Mouse (Mus musculus) stomach, postnatal 0 days (tissue): ENCODE data around the gene Stpg3. TPM values are rescaled to one million over a fixed set of nuclear protein-coding genes. Genes with fewer than 3 reads are reported as not detected.
A peak's percentile ranks its signal among the peaks of the same experiment; 100 is the strongest.

Source experiments
- ATAC-seq: fragments of 200-750 bp; cut with Nextera tagmentation; 2 replicates; pipeline ENCODE4 v1.8.0; 2017; ENCODE audit not compliant: low FRiP score, low TSS enrichment
- DNase-seq: peaks from one replicate; pipeline ENCODE4 v3.0.0-alpha.2; 2016; ENCODE audit warnings: low spot score
- H3K27ac ChIP-seq: fragments of 300-500 bp; sonication (generic); replicated peaks from 2 replicates; pipeline ENCODE4 v1.5.1; 2014; ENCODE audit warnings: mild to moderate bottlenecking, control low read depth
- H3K27me3 ChIP-seq: fragments of 300-500 bp; sonication (generic); 2 replicates; pipeline ENCODE4 v1.6.1; 2014; ENCODE audit warnings: low read length; ENCODE audit not compliant: control insufficient read depth, insufficient read depth
- H3K36me3 ChIP-seq: fragments of 300-500 bp; sonication (generic); 2 replicates; pipeline ENCODE4 v1.6.1; 2014; ENCODE audit warnings: low read length, mixed read lengths; ENCODE audit not compliant: control insufficient read depth, insufficient read depth
- H3K4me1 ChIP-seq: fragments of 300-500 bp; sonication (generic); replicated peaks from 2 replicates; pipeline ENCODE4 v1.6.1; 2014; ENCODE audit warnings: antibody characterized with exemption; ENCODE audit not compliant: control insufficient read depth, insufficient read depth
- H3K4me2 ChIP-seq: fragments of 300-500 bp; sonication (generic); replicated peaks from 2 replicates; pipeline ENCODE4 v1.6.1; 2014; ENCODE audit warnings: low read depth, mild to moderate bottlenecking, control low read depth, moderate library complexity
- H3K4me3 ChIP-seq: fragments of 300-500 bp; sonication (generic); 2 replicates; pipeline ENCODE4 v1.5.1; 2014; ENCODE audit warnings: low read depth, low read length, control low read depth
- H3K9ac ChIP-seq: fragments of 300-500 bp; sonication (generic); 2 replicates; pipeline ENCODE4 v1.6.1; 2014; ENCODE audit warnings: mild to moderate bottlenecking, low read length, control low read depth, mixed read lengths
- H3K9me3 ChIP-seq: fragments of 300-500 bp; sonication (generic); 2 replicates; pipeline ENCODE4 v1.6.1; 2016; ENCODE audit warnings: low read length; ENCODE audit not compliant: control insufficient read depth
- CTCF ChIP-seq: IDR thresholded peaks from 2 replicates; pipeline ENCODE4 v1.5.1; 2016; ENCODE audit warnings: antibody characterized with exemption, low read depth, mild to moderate bottlenecking, moderate library complexity
- EP300 ChIP-seq: optimal IDR thresholded peaks from 2 replicates; pipeline ENCODE3; 2016; ENCODE audit warnings: antibody characterized with exemption
- WGBS: fragments of 180-500 bp; shearing (Covaris S2); extraction: QIAGEN DNeasy Blood & Tissue Kit; methylation state at CpG from one replicate; pipeline ENCODE4 v1.1.7; 2014; 5-methylcytosine and 5-hydroxymethylcytosine counted together
- polyA plus RNA-seq: library from polyadenylated mRNA; unstranded; fragments of >200 nt; fragmentation: Nextera tagmentation; extraction: Ambion mirVana; gene quantifications from 2 replicates; pipeline ENCODE4 v1.2.1, GENCODE M21; 2015

Gene Stpg3
- polyA plus RNA-seq, 1 experiment from 2014 or later, result not detected

GRCm38 (mm10) chr2:25211121-25211670, 3.2 kb downstream of the Stpg3 start, which contains the start of gene Nelfb:
Gene Nelfb, minus strand, starts transcription at chr2:25211489.
- Histone ChIP-seq H3K4me2 (peak within 1 kb of the TSS; percentile 95), H3K4me3 (peak within 1 kb of the TSS; percentile 83), H3K9me3 (no peaks in the 10 kb centered on the region), H3K27me3 (no peaks in the 10 kb centered on the region), H3K4me1 (0 out of 2 replicates have a peak, but pooled peaks cover 2% of the 10 kb centered on the region), H3K9ac (peak within 1 kb of the TSS; percentile 96), H3K27ac (peak within 1 kb of the TSS; percentile 92), H3K36me3 (peaks cover 5% of the 10 kb centered on the region)
- DNase-seq (peak; percentile 92), ATAC-seq (peak; percentile 91)
- WGBS, result under 1% methylated on average over 44 of the region's 44 CpGs
- TF ChIP-seq CTCF (peak; percentile 27; the same call in 1 of the 2 replicates), EP300 (no peak)

- H3K4me1 ChIP-seq, result 0 out of 2 replicates have a peak, but pooled peaks cover 2% of the 10 kb centered on the region
- H3K4me3 ChIP-seq, result peak overlapping the region; percentile 83
- peak overlapping the region; percentile 95 for H3K4me2 ChIP-seq
- ATAC-seq (no peak), DNase-seq (peak; percentile 21)
- H3K27me3 ChIP-seq, result no peaks in the 10 kb centered on the region
- WGBS, result under 1% methylated on average over 24 of the region's 24 CpGs
- peak overlapping the region; percentile 96 for H3K9ac ChIP-seq
- peaks cover 7% of the 10 kb centered on the region for H3K36me3 ChIP-seq
- H3K9me3 ChIP-seq, result no peaks in the 10 kb centered on the region
- peak overlapping the region; percentile 92 for H3K27ac ChIP-seq
- TF ChIP-seq EP300 (no peak), CTCF (no peak)
Observed at GRCm38 (mm10) chr2:25210686-25211085, 3.8 kb downstream of the Stpg3 start.

- 80% methylated on average over 1 of the region's 1 CpGs for WGBS
- H3K27me3 ChIP-seq, result no peaks in the 10 kb centered on the region
- 0 out of 2 replicates have a peak, but pooled peaks cover 2% of the 10 kb centered on the region for H3K4me1 ChIP-seq
- no peaks in the 10 kb centered on the region for H3K9me3 ChIP-seq
- no peak for TF ChIP-seq EP300
- H3K4me2 ChIP-seq, result no peak overlapping the region
- no peak overlapping the region for H3K27ac ChIP-seq
- H3K4me3 ChIP-seq, result no peak overlapping the region
- ATAC-seq (no peak), DNase-seq (no peak)
- peaks cover 32% of the 10 kb centered on the region for H3K36me3 ChIP-seq
- no peak overlapping the region for H3K9ac ChIP-seq
Observed at GRCm38 (mm10) chr2:25207593-25207992, 6.8 kb downstream of the Stpg3 start.

GRCm38 (mm10) chr2:25203631-25204214, 10.7 kb downstream of the Stpg3 start:
- no peak for ATAC-seq
- no peak for DNase-seq
- Histone ChIP-seq H3K27ac (no peak overlapping the region), H3K4me1 (no peaks in the 10 kb centered on the region), H3K36me3 (peaks cover 44% of the 10 kb centered on the region), H3K9me3 (no peaks in the 10 kb centered on the region), H3K4me3 (no peak overlapping the region), H3K27me3 (no peaks in the 10 kb centered on the region), H3K9ac (no peak overlapping the region), H3K4me2 (no peak overlapping the region)
- no peak for TF ChIP-seq EP300
- TF ChIP-seq CTCF, result peak; percentile 49
- WGBS, result 65% methylated on average over 4 of the region's 4 CpGs

- H3K4me3 ChIP-seq, result no peak overlapping the region
- WGBS, result 93% methylated on average over 2 of the region's 2 CpGs
- ATAC-seq (no peak), DNase-seq (no peak)
- H3K9me3 ChIP-seq, result no peaks in the 10 kb centered on the region
- no peak overlapping the region for H3K4me2 ChIP-seq
- H3K4me1 ChIP-seq, result no peaks in the 10 kb centered on the region; the same call in 1 of the 2 replicates
- H3K27ac ChIP-seq, result no peak overlapping the region
- no peak for TF ChIP-seq CTCF
- no peak for TF ChIP-seq EP300
- peaks cover 36% of the 10 kb centered on the region for H3K36me3 ChIP-seq
- no peak overlapping the region for H3K9ac ChIP-seq
- no peaks in the 10 kb centered on the region for H3K27me3 ChIP-seq
Observed at GRCm38 (mm10) chr2:25200631-25201030, 13.8 kb downstream of the Stpg3 start.

- Histone ChIP-seq H3K4me1 (peaks cover 4% of the 10 kb centered on the region; the same call in 1 of the 2 replicates), H3K27me3 (no peaks in the 10 kb centered on the region), H3K27ac (peak overlapping the region; percentile 93), H3K36me3 (peaks cover 16% of the 10 kb centered on the region; the same call in 1 of the 2 replicates), H3K9me3 (no peaks in the 10 kb centered on the region), H3K9ac (no peak overlapping the region), H3K4me2 (no peak overlapping the region), H3K4me3 (no peak overlapping the region)
- DNase-seq, result no peak
- ATAC-seq, result no peak
- TF ChIP-seq EP300 (no peak), CTCF (no peak)
Observed at GRCm38 (mm10) chr2:25197946-25198345, 16.5 kb downstream of the Stpg3 start.
